Mouse (Mus musculus) lung, embryonic 14.5 days (tissue): ENCODE results near the gene Arhgap8. TPM values are rescaled to one million over a fixed set of nuclear protein-coding genes. Genes with fewer than 3 reads are reported as not detected.
A peak's percentile ranks its signal among the peaks of the same experiment; 100 is the strongest.

Experiments used
- ATAC-seq: fragments of 200-750 bp; cut with Nextera tagmentation; 2 replicates; pipeline ENCODE4 v1.8.0; 2017; ENCODE audit warnings: mild to moderate bottlenecking, moderate TSS enrichment, moderate library complexity; ENCODE audit not compliant: insufficient read depth
- DNase-seq: peaks from one replicate; pipeline ENCODE4 v3.0.0-alpha.2; 2015
- H3K27ac ChIP-seq: fragments of 300-500 bp; sonication (generic); 2 replicates; pipeline ENCODE4 v1.5.1; 2014; ENCODE audit warnings: low read depth, mild to moderate bottlenecking, moderate library complexity
- H3K27me3 ChIP-seq: fragments of 300-500 bp; sonication (generic); 2 replicates; pipeline ENCODE4 v1.6.1; 2014; ENCODE audit warnings: low read length, control low read depth; ENCODE audit not compliant: insufficient read depth
- H3K36me3 ChIP-seq: fragments of 300-500 bp; sonication (generic); 2 replicates; pipeline ENCODE4 v1.6.1; 2014; ENCODE audit warnings: control low read depth; ENCODE audit not compliant: insufficient read depth
- H3K4me1 ChIP-seq: fragments of 300-500 bp; sonication (generic); 2 replicates; pipeline ENCODE4 v1.6.1; 2014; ENCODE audit warnings: antibody characterized with exemption, control low read depth; ENCODE audit not compliant: insufficient read depth
- H3K4me2 ChIP-seq: fragments of 300-500 bp; sonication (generic); 2 replicates; pipeline ENCODE4 v1.6.1; 2014; ENCODE audit warnings: mild to moderate bottlenecking
- H3K4me3 ChIP-seq: fragments of 300-500 bp; sonication (generic); 2 replicates; pipeline ENCODE4 v1.5.1; 2014; ENCODE audit warnings: low read depth, low read length
- H3K9ac ChIP-seq: fragments of 300-500 bp; sonication (generic); 2 replicates; pipeline ENCODE4 v1.6.1; 2014
- H3K9me3 ChIP-seq: fragments of 300-500 bp; sonication (generic); 2 replicates; pipeline ENCODE4 v1.6.1; 2016; ENCODE audit warnings: low read depth, low read length, control low read depth
- CTCF ChIP-seq: IDR thresholded peaks from 2 replicates; pipeline ENCODE4 v1.5.1; 2016; ENCODE audit warnings: antibody characterized with exemption, low read depth
- WGBS: fragments of 180-500 bp; shearing (Covaris S2); extraction: QIAGEN DNeasy Blood & Tissue Kit; methylation state at CpG from one replicate; pipeline ENCODE4 v1.1.7; 2014; 5-methylcytosine and 5-hydroxymethylcytosine counted together
- polyA plus RNA-seq: library from polyadenylated mRNA; unstranded; fragments of >200 nt; fragmentation: Nextera tagmentation; extraction: Ambion mirVana; gene quantifications from 2 replicates; pipeline ENCODE4 v1.2.1, GENCODE M21; 2014

The Arhgap8 gene
- polyA plus RNA-seq, 1 experiment from 2014 or later = 18.1 TPM

DNA sequence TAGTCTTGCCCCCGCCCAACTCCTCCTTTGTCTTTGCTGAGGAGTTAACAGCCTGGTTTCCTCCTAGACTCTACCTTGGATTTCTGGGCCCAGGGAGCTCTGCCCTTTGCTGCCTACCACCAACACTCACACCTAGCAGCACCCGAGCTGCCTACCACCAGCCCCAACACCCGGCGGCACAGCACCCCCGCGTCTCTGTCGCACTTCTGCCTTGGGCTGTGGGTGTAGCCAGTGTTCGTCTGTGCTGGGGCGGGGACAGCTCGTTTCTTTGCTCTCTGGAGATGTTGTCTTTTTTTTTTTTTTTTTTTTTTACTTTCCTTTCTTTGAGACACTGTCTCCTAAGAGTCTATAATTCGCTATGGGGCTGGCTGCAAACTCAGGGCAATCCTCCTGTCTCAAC is 41.9 kb upstream of the Arhgap8 start:
- no peak for DNase-seq
- WGBS = 67% methylated on average over 11 of the region's 11 CpGs
- Histone ChIP-seq H3K36me3 (no peaks in the 10 kb centered on the region), H3K27ac (no peak overlapping the region), H3K9ac (no peak overlapping the region), H3K27me3 (no peaks in the 10 kb centered on the region), H3K4me3 (no peak overlapping the region), H3K9me3 (no peaks in the 10 kb centered on the region), H3K4me2 (no peak overlapping the region), H3K4me1 (peaks cover 17% of the 10 kb centered on the region)
- TF ChIP-seq CTCF = no peak
- no peak for ATAC-seq

DNA sequence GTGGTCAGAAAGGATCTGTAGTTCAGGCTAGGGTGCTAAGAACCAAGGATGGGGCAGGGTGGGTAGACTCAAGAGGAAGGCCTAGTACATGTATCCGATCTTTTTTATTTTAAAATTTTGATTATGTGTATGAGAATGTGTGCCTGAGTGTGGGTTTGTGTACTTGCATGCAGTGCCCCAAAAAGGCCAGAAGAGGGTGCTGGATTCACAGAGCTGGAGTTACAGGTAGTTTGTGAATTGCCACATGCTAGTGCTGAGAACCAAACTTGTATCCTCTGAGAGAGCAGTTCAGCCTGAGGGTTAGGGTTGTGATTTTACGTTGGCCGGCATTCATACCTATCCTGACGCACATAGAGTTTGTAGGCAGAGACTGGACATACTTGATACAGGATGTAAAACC is 40.8 kb upstream of the Arhgap8 start:
- Histone ChIP-seq H3K4me2 (no peak overlapping the region), H3K36me3 (no peaks in the 10 kb centered on the region), H3K9ac (no peak overlapping the region), H3K4me1 (peaks cover 17% of the 10 kb centered on the region), H3K9me3 (no peaks in the 10 kb centered on the region), H3K27me3 (no peaks in the 10 kb centered on the region), H3K4me3 (no peak overlapping the region), H3K27ac (no peak overlapping the region)
- 88% methylated on average over 4 of the region's 4 CpGs for WGBS
- ATAC-seq (no peak), DNase-seq (no peak)
- peak; percentile 53 for TF ChIP-seq CTCF

DNA sequence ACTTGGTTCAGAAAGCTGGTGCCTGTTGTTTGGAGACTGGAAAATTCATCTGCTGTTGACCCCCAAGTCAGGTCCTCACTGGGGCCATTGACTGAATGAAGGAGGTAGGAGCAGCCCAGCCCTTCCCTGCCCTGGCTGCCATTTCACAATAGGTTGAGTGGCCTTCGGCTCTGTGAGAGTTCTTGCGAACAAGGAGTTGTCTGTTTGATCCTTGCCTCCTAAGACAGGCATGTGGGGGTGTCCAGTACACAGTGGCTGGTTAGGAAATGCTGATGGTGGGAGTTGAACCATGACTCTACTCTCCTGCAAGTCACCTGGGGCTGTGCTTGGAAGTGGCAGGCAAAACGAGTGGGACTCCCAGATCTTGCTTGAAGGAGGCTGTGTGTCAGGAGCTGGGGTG is 40.1 kb upstream of the Arhgap8 start:
- 66% methylated on average over 3 of the region's 3 CpGs for WGBS
- DNase-seq (no peak), ATAC-seq (no peak)
- TF ChIP-seq CTCF = no peak
- H3K4me3 ChIP-seq = no peak overlapping the region
- H3K4me1 ChIP-seq = peaks cover 17% of the 10 kb centered on the region
- H3K9ac ChIP-seq = no peak overlapping the region
- no peaks in the 10 kb centered on the region for H3K27me3 ChIP-seq
- H3K27ac ChIP-seq = no peak overlapping the region
- H3K4me2 ChIP-seq = no peak overlapping the region
- H3K9me3 ChIP-seq = no peaks in the 10 kb centered on the region
- H3K36me3 ChIP-seq = no peaks in the 10 kb centered on the region

DNA sequence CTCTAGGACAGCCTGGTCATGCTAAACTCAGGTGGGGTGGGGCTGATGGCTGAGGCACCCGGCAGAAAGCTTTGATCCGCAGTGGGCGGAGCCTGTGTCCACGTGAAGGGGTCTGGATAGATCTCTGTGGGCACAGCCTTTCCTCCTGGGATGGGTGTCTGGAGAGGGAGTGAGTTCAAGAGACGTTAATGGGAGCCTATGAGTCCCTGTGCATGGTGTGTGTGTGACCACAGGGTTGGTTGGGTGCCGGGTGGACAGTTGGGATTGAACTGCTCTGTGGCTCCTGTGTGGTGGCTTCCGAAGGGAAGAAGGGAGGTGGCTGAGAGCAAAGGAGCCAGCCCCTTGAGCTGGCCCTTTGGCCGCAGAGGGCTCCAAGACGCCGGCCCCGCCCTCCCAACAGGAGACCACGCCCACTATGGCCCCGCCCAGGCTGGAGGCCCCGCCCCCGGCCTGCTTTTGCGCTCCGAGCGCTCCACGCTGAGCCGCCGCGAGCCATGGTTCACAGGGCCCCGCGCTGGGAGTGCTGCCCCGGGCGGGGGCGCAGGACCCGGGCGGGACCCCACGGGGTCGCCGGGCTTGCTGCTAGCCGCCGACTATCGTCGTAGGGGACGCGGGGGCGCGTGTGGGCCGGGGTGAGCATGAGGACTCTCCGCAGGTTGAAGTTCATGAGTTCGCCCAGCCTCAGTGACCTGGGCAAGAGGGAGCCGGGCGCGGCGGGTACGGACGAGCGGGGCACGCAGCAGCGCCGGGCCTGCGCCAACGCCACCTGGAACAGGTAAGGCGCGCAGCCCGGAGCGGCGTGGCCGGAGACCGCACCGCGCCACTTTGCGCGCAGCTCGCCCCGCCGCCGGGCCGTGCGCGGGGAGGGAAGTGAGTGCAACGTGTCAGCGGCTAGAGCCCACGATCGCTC is 39.1 kb upstream of the Arhgap8 start:
- ATAC-seq (peak; percentile 76), DNase-seq (peak; percentile 94)
- Histone ChIP-seq H3K9me3 (no peaks in the 10 kb centered on the region), H3K27me3 (no peaks in the 10 kb centered on the region), H3K27ac (peak overlapping the region; percentile 91), H3K4me2 (peak overlapping the region; percentile 87), H3K36me3 (no peaks in the 10 kb centered on the region), H3K4me1 (peaks cover 17% of the 10 kb centered on the region), H3K4me3 (peak overlapping the region; percentile 82), H3K9ac (peak overlapping the region; percentile 75)
- 2% methylated on average over 69 of the region's 77 CpGs for whole genome bisulfite sequencing
- TF ChIP-seq CTCF = no peak

DNA sequence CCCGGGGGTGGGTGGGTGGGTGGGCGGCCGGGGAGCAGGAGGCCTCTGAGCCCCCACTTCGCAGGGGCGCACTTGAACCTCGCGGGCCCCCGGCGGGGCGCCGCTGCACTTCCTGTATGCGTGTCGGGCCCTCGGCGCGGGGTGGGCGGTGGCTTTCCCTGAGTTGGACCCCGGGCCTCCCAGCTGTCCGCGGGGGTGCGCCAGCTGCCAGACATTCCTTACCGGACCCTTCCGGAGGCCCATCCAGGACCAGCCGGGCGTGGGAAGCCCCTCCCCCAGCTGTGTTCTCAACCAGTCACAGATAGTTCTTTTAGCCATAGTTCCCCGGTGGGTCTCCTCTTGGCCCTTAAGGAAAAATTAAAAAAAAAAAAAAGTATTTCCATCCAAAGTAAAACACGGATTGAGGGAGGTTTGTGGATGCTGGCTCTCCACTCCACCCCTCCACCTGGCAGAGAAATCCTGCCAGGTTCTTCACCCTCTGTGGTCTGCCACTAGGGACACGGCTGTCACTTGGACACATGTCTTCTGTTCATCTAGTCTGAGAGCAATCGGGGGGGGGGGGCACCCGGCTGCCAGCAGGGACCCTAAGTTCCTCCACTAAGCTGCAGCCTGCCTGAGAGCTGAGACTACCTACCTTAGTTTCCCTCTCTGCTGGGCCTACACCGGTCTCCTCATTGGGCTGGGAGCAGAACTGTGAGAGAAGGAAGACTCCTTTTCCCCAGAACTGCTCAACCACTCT is 38.2 kb upstream of the Arhgap8 start:
- peaks cover 17% of the 10 kb centered on the region for H3K4me1 ChIP-seq
- no peaks in the 10 kb centered on the region for H3K36me3 ChIP-seq
- DNase-seq = peak; percentile 91
- H3K27ac ChIP-seq = peak overlapping the region; percentile 91
- peak overlapping the region; percentile 75 for H3K9ac ChIP-seq
- H3K4me3 ChIP-seq = peak overlapping the region; percentile 82
- peak; percentile 37 for TF ChIP-seq CTCF
- 3% methylated on average over 30 of the region's 31 CpGs for WGBS
- peak; percentile 82 for ATAC-seq
- no peaks in the 10 kb centered on the region for H3K27me3 ChIP-seq
- H3K4me2 ChIP-seq = peak overlapping the region; percentile 87
- no peaks in the 10 kb centered on the region for H3K9me3 ChIP-seq

DNA sequence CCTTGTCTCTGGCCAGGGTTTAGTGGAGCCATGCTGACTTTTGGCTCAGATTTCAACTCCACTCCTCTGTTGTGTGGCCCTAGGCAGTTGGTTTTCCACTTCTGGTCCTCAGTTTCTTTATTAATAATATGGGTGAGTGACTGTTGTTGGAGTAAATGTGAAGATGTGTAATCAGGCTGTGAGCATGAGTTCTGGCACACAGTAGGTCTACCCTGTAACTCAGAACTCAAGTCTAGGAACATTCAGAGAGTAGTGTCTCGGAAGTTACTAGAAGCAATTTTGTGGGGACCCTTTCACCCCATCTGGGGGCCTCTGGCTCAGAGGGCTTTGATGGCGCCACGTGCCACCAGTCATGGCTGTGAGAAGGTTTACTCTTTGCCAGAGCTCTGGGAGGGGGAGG is 37.6 kb upstream of the Arhgap8 start:
- peaks cover 17% of the 10 kb centered on the region for H3K4me1 ChIP-seq
- no peak for ATAC-seq

DNA sequence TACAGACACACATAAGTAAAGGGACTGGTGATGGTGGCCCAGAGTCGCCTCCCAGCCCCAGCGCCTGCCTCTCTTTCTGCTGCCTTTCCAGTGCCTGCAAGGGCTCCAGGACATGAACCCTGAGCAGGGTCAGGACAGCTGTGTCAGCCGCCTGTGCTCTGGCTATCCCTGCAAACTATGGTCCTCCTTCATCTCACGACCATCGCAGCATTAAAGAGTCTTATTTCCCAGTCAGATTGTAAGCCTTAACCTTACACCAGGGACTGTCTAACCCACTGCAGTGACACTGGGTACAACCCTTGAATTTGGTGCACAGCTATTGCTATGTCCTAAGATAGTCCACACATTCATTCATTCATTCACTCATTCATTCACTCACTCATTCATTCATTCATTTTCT is 37.0 kb upstream of the Arhgap8 start:
- Histone ChIP-seq H3K27ac (no peak overlapping the region), H3K27me3 (no peaks in the 10 kb centered on the region), H3K9ac (peak overlapping the region; percentile 20; the same call in 1 of the 2 replicates), H3K4me3 (no peak overlapping the region; the same call in 1 of the 2 replicates), H3K4me2 (peak overlapping the region; percentile 87; the same call in 1 of the 2 replicates), H3K9me3 (no peaks in the 10 kb centered on the region), H3K4me1 (peaks cover 17% of the 10 kb centered on the region), H3K36me3 (no peaks in the 10 kb centered on the region)
- WGBS = 73% methylated on average over 5 of the region's 5 CpGs
- ATAC-seq (no peak), DNase-seq (no peak)
- TF ChIP-seq CTCF = no peak

More for the DNA sequence above, 37.6 kb upstream of the Arhgap8 start:
- Histone ChIP-seq H3K9ac (peak overlapping the region; percentile 75; the same call in 1 of the 2 replicates), H3K36me3 (no peaks in the 10 kb centered on the region), H3K4me2 (peak overlapping the region; percentile 87), H3K4me3 (peak overlapping the region; percentile 82), H3K27me3 (no peaks in the 10 kb centered on the region), H3K9me3 (no peaks in the 10 kb centered on the region), H3K27ac (peak overlapping the region; percentile 91; the same call in 1 of the 2 replicates)
- peak; percentile 26 for DNase-seq
- WGBS = 50% methylated on average over 3 of the region's 3 CpGs
- no peak for TF ChIP-seq CTCF
